ENCODE assay signal across 12 mouse cellular contexts in the genomic region with DNA sequence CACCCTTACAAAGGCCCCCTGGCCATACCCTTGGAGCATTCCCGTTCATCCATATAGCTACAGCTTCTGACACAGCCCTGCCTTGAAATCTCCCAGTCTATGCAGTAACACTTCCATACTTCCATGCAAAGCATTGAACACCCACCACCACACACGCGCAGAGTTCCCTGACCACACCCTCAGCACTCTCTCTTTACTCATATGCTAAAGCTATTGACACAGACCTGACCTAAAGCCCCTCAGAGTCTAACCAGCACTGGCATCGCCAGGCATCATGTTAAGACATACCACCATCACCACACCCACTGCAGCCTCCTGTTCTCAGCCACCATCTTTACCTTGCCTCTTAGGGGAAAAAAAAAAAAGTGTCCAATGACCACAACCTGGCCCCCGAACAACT. TPM values are rescaled to one million over a fixed set of nuclear protein-coding genes. Genes with fewer than 3 reads are reported as not detected.
DNase-seq lines count a peak whose midpoint lies in the region; ATAC-seq and TF ChIP-seq lines count a peak whose summit lies in the region.
"Had no signal": no experiment of that assay in that cellular context is flagged by ENCODE, and none has a peak within 500 bp of the region (broad histone marks: within the 10 kb centered on the region; RNA-seq: fewer than 3 reads in every experiment).

No protein-coding gene starts in this region.

- no peak for TF ChIP-seq CTCF in liver, postnatal 0 days (IDR thresholded peaks at IDR 0.05; ENCODE audit: low read depth)

- no peaks in the 10 kb centered on the region for H3K9me3 ChIP-seq in liver, embryonic 15.5 days (replicated peaks)
- no peaks in the 10 kb centered on the region for H3K9me3 ChIP-seq in liver, postnatal 0 days (ENCODE audit: low read length)
- no peaks in the 10 kb centered on the region for H3K9me3 ChIP-seq in forebrain, embryonic 10.5 days
- H3K9me3 ChIP-seq in hindbrain, embryonic 16.5 days (ENCODE audit: control insufficient read depth, low read length) = no peaks in the 10 kb centered on the region
- H3K9me3 ChIP-seq in neural tube, embryonic 12.5 days = no peaks in the 10 kb centered on the region

- H3K4me1 ChIP-seq in liver, embryonic 15.5 days (replicated peaks) = peaks cover 54% of the 10 kb centered on the region
- peaks cover 24% of the 10 kb centered on the region for H3K4me1 ChIP-seq in liver, postnatal 0 days (ENCODE audit: insufficient read depth)
- H3K4me1 ChIP-seq in forebrain, embryonic 10.5 days = peaks cover 71% of the 10 kb centered on the region
- H3K4me1 ChIP-seq in hindbrain, embryonic 16.5 days (ENCODE audit: control insufficient read depth, insufficient read depth, low read depth, low read length) = peaks cover 54% of the 10 kb centered on the region
- H3K4me1 ChIP-seq in neural tube, embryonic 12.5 days = peaks cover 69% of the 10 kb centered on the region

- peaks cover 93% of the 10 kb centered on the region for H3K27me3 ChIP-seq in liver, embryonic 15.5 days
- H3K27me3 ChIP-seq in liver, postnatal 0 days (ENCODE audit: insufficient read depth, low read length) = peaks cover 45% of the 10 kb centered on the region
- H3K27me3 ChIP-seq in forebrain, embryonic 10.5 days (ENCODE audit: poor library complexity, severe bottlenecking) = peaks cover 58% of the 10 kb centered on the region
- H3K27me3 ChIP-seq in hindbrain, embryonic 16.5 days (replicated peaks; ENCODE audit: control insufficient read depth, insufficient read depth, low read length) = no peaks in the 10 kb centered on the region; the same call in 1 of the 2 replicates
- H3K27me3 ChIP-seq in neural tube, embryonic 12.5 days (replicated peaks) = peaks cover 6% of the 10 kb centered on the region; the same call in 1 of the 2 replicates

- no peak overlapping the region for H3K9ac ChIP-seq in liver, embryonic 15.5 days
- no peak overlapping the region for H3K9ac ChIP-seq in liver, postnatal 0 days (replicated peaks)
- peak overlapping the region; percentile 68 for H3K9ac ChIP-seq in hindbrain, embryonic 16.5 days (ENCODE audit: low read depth, low read length)
- peak overlapping the region; percentile 54 for H3K9ac ChIP-seq in neural tube, embryonic 12.5 days

- no peak overlapping the region for H3K27ac ChIP-seq in liver, embryonic 15.5 days (replicated peaks)
- no peak overlapping the region for H3K27ac ChIP-seq in liver, postnatal 0 days (ENCODE audit: low read depth)
- H3K27ac ChIP-seq in forebrain, embryonic 10.5 days = 0 out of 2 replicates have a peak overlapping the region, but pooled peaks have one; percentile 79
- peak overlapping the region; percentile 78 for H3K27ac ChIP-seq in hindbrain, embryonic 16.5 days (ENCODE audit: low read depth, low read length)
- H3K27ac ChIP-seq in neural tube, embryonic 12.5 days = peak overlapping the region; percentile 72
- H3K27ac ChIP-seq: macrophage had no signal

- no peak overlapping the region for H3K4me3 ChIP-seq in liver, embryonic 15.5 days (replicated peaks)
- no peak overlapping the region for H3K4me3 ChIP-seq in liver, postnatal 0 days (ENCODE audit: low read depth, low read length)
- H3K4me3 ChIP-seq in forebrain, embryonic 10.5 days = peak overlapping the region; percentile 51; the same call in 1 of the 2 replicates
- peak overlapping the region; percentile 48 for H3K4me3 ChIP-seq in hindbrain, embryonic 16.5 days (ENCODE audit: low read length)
- H3K4me3 ChIP-seq in neural tube, embryonic 12.5 days = peak overlapping the region; percentile 46

- 54% methylated on average over 5 of the region's 5 CpGs for WGBS in liver, embryonic 15.5 days (ENCODE audit: insufficient replicate concordance)
- 68% methylated on average over 5 of the region's 5 CpGs for WGBS in liver, postnatal 0 days (ENCODE audit: insufficient replicate concordance)
- WGBS in forebrain, embryonic 10.5 days = 85% methylated on average over 5 of the region's 5 CpGs
- 47% methylated on average over 5 of the region's 5 CpGs for WGBS in hindbrain, embryonic 16.5 days
- 56% methylated on average over 5 of the region's 5 CpGs for WGBS in neural tube, embryonic 12.5 days

- no peak for DNase-seq in liver, postnatal 0 days
- no peak for DNase-seq in forebrain, embryonic 10.5 days (ENCODE audit: extremely low spot score, low spot score)
- DNase-seq in spleen, postnatal 14 days (ENCODE audit: low spot score in 2 of 2) = no peak
- no peak for DNase-seq in kidney, postnatal 4 days
- DNase-seq: adrenal gland, postnatal 14 days; gastrocnemius, postnatal 25 days; retina, postnatal 1 day had no signal

- no peak for ATAC-seq in liver, embryonic 15.5 days (ENCODE audit: insufficient read depth)
- ATAC-seq in liver, postnatal 0 days = no peak
- no peak for ATAC-seq in hindbrain, embryonic 16.5 days
- no peak for ATAC-seq in neural tube, embryonic 12.5 days (ENCODE audit: low FRiP score, low read depth)
- ATAC-seq in megakaryocyte progenitor cell, adult 5-6 weeks (replicated peaks; ENCODE audit: poor library complexity) = no peak

- TF ChIP-seq EP300 in liver, postnatal 0 days (IDR thresholded peaks at IDR 0.05; ENCODE audit: low read depth) = no peak

- 0 out of 2 replicates have a peak overlapping the region, but pooled peaks have one; percentile 55 for H3K4me2 ChIP-seq in liver, embryonic 15.5 days
- H3K4me2 ChIP-seq in liver, postnatal 0 days (ENCODE audit: low read depth, low read length) = no peak overlapping the region
- H3K4me2 ChIP-seq in hindbrain, embryonic 16.5 days (ENCODE audit: low read length) = peak overlapping the region; percentile 51
- H3K4me2 ChIP-seq in neural tube, embryonic 12.5 days (replicated peaks) = peak overlapping the region; percentile 69

- no peaks in the 10 kb centered on the region for H3K36me3 ChIP-seq in liver, embryonic 15.5 days (replicated peaks)
- no peaks in the 10 kb centered on the region for H3K36me3 ChIP-seq in liver, postnatal 0 days (replicated peaks; ENCODE audit: insufficient read depth, low read length)
- peaks cover 9% of the 10 kb centered on the region for H3K36me3 ChIP-seq in forebrain, embryonic 10.5 days (replicated peaks)
- peaks cover 7% of the 10 kb centered on the region for H3K36me3 ChIP-seq in hindbrain, embryonic 16.5 days (ENCODE audit: control insufficient read depth, insufficient read depth, low read length)
- peaks cover 26% of the 10 kb centered on the region for H3K36me3 ChIP-seq in neural tube, embryonic 12.5 days

RNA-seq across cellular contexts. Expression of a gene that starts 1.1 kb away (rescaled TPM):
- 3.1 and 4.8 TPM in 2 replicates for polyA plus RNA-seq in liver, embryonic 15.5 days (2015; fragmentation: Nextera tagmentation; extraction: Ambion mirVana)
- 1.4 and 3.8 TPM in 2 replicates for polyA plus RNA-seq in liver, postnatal 0 days (2015; fragmentation: Nextera tagmentation; extraction: Ambion mirVana)
- 23.3 and 23.9 TPM in 2 replicates for polyA plus RNA-seq in forebrain, embryonic 10.5 days (2016; fragmentation: Nextera tagmentation; extraction: Ambion mirVana)
- 246 and 256 TPM in 2 replicates for polyA plus RNA-seq in hindbrain, embryonic 16.5 days (2015; fragmentation: Nextera tagmentation; extraction: Ambion mirVana)
- 242 and 246 TPM in 2 replicates for polyA plus RNA-seq in neural tube, embryonic 12.5 days (2016; fragmentation: Nextera tagmentation; extraction: Ambion mirVana)
- total RNA-seq in megakaryocyte progenitor cell, adult 5-6 weeks (2015) = 0.27 TPM in 1 of 2 replicates, not detected in the other
- 0.57 and 2.4 TPM in 2 replicates for total RNA-seq in megakaryocyte progenitor cell, adult 5-6 weeks (2017)

RNA-seq across cellular contexts. Expression of a gene that starts 26.4 kb away (rescaled TPM):
- polyA plus RNA-seq in liver, embryonic 15.5 days (2015; fragmentation: Nextera tagmentation; extraction: Ambion mirVana) = 1.9 and 2.3 TPM in 2 replicates
- 2.1 and 2.3 TPM in 2 replicates for polyA plus RNA-seq in liver, postnatal 0 days (2015; fragmentation: Nextera tagmentation; extraction: Ambion mirVana)
- polyA plus RNA-seq in forebrain, embryonic 10.5 days (2016; fragmentation: Nextera tagmentation; extraction: Ambion mirVana) = 12.9 and 18.5 TPM in 2 replicates
- 39.0 and 40.2 TPM in 2 replicates for polyA plus RNA-seq in hindbrain, embryonic 16.5 days (2015; fragmentation: Nextera tagmentation; extraction: Ambion mirVana)
- polyA plus RNA-seq in neural tube, embryonic 12.5 days (2016; fragmentation: Nextera tagmentation; extraction: Ambion mirVana) = 29.0 and 30.7 TPM in 2 replicates
- 4.8 and 5.7 TPM in 2 replicates for total RNA-seq in megakaryocyte progenitor cell, adult 5-6 weeks (2015)
- total RNA-seq in megakaryocyte progenitor cell, adult 5-6 weeks (2017) = 2.7 and 5.0 TPM in 2 replicates

RNA-seq across cellular contexts. Expression of a gene that starts 48.3 kb away (rescaled TPM):
- 0.40 and 0.58 TPM in 2 replicates for polyA plus RNA-seq in liver, embryonic 15.5 days (2015; fragmentation: Nextera tagmentation; extraction: Ambion mirVana)
- polyA plus RNA-seq in liver, postnatal 0 days (2015; fragmentation: Nextera tagmentation; extraction: Ambion mirVana) = 0.13 TPM in 1 of 2 replicates, not detected in the other
- 12.3 and 15.6 TPM in 2 replicates for polyA plus RNA-seq in forebrain, embryonic 10.5 days (2016; fragmentation: Nextera tagmentation; extraction: Ambion mirVana)
- 6.9 and 8.8 TPM in 2 replicates for polyA plus RNA-seq in hindbrain, embryonic 16.5 days (2015; fragmentation: Nextera tagmentation; extraction: Ambion mirVana)
- polyA plus RNA-seq in neural tube, embryonic 12.5 days (2016; fragmentation: Nextera tagmentation; extraction: Ambion mirVana) = 23.8 and 25.7 TPM in 2 replicates
- total RNA-seq in megakaryocyte progenitor cell, adult 5-6 weeks (2015) = 0.10 and 0.12 TPM in 2 replicates
- not detected in 2 replicates for total RNA-seq in megakaryocyte progenitor cell, adult 5-6 weeks (2017)
- polyA plus RNA-seq: macrophage had no signal

RNA-seq across cellular contexts. Expression of a gene that starts 56.9 kb away (rescaled TPM):
- 0.12 and 0.13 TPM in 2 replicates for polyA plus RNA-seq in liver, embryonic 15.5 days (2015; fragmentation: Nextera tagmentation; extraction: Ambion mirVana)
- 0.09 and 0.11 TPM in 2 replicates for polyA plus RNA-seq in liver, postnatal 0 days (2015; fragmentation: Nextera tagmentation; extraction: Ambion mirVana)
- polyA plus RNA-seq in forebrain, embryonic 10.5 days (2016; fragmentation: Nextera tagmentation; extraction: Ambion mirVana) = 0.36 and 0.93 TPM in 2 replicates
- polyA plus RNA-seq in hindbrain, embryonic 16.5 days (2015; fragmentation: Nextera tagmentation; extraction: Ambion mirVana) = 0.44 and 0.60 TPM in 2 replicates
- polyA plus RNA-seq in neural tube, embryonic 12.5 days (2016; fragmentation: Nextera tagmentation; extraction: Ambion mirVana) = 1.6 and 1.8 TPM in 2 replicates
- total RNA-seq in megakaryocyte progenitor cell, adult 5-6 weeks (2015) = 0.30 TPM in 1 of 2 replicates, not detected in the other
- 0.91 and 1.2 TPM in 2 replicates for total RNA-seq in megakaryocyte progenitor cell, adult 5-6 weeks (2017)
- polyA plus RNA-seq: macrophage had no signal

RNA-seq across cellular contexts. Expression of a gene that starts 57.0 kb away (rescaled TPM):
- not detected in 2 replicates for polyA plus RNA-seq in liver, embryonic 15.5 days (2015; fragmentation: Nextera tagmentation; extraction: Ambion mirVana)
- polyA plus RNA-seq in liver, postnatal 0 days (2015; fragmentation: Nextera tagmentation; extraction: Ambion mirVana) = not detected in 2 replicates
- not detected in 2 replicates for polyA plus RNA-seq in forebrain, embryonic 10.5 days (2016; fragmentation: Nextera tagmentation; extraction: Ambion mirVana)
- 0.27 TPM in 1 of 2 replicates, not detected in the other for polyA plus RNA-seq in hindbrain, embryonic 16.5 days (2015; fragmentation: Nextera tagmentation; extraction: Ambion mirVana)
- not detected in 2 replicates for polyA plus RNA-seq in neural tube, embryonic 12.5 days (2016; fragmentation: Nextera tagmentation; extraction: Ambion mirVana)
- total RNA-seq in megakaryocyte progenitor cell, adult 5-6 weeks (2015) = not detected in 2 replicates
- total RNA-seq in megakaryocyte progenitor cell, adult 5-6 weeks (2017) = 0.12 TPM in 1 of 2 replicates, not detected in the other
- total RNA-seq: gastrocnemius, postnatal 25 days had no signal
- polyA plus RNA-seq: macrophage had no signal

Comparison
In these comparisons a context has a peak if more than half of its experiments do, and no peak if none do; other contexts are left out.
1. H3K27ac ChIP-seq: peak in forebrain, embryonic 10.5 days (single experiment), hindbrain, embryonic 16.5 days (single experiment) and neural tube, embryonic 12.5 days (single experiment); none in liver, embryonic 15.5 days (single experiment) and liver, postnatal 0 days (single experiment).
2. H3K4me3 ChIP-seq: peak in forebrain, embryonic 10.5 days (single experiment), hindbrain, embryonic 16.5 days (single experiment) and neural tube, embryonic 12.5 days (single experiment); none in liver, embryonic 15.5 days (single experiment) and liver, postnatal 0 days (single experiment).
3. H3K9ac ChIP-seq: peak in hindbrain, embryonic 16.5 days (single experiment) and neural tube, embryonic 12.5 days (single experiment); none in liver, embryonic 15.5 days (single experiment) and liver, postnatal 0 days (single experiment).